Mouse (Mus musculus) erythroblast, embryonic 14.5 days (primary cell): Measurements from ENCODE around the gene Rnf20.

Source experiments
- GATA1 ChIP-seq: IDR thresholded peaks from 2 replicates; pipeline ENCODE4 v1.6.1; 2012; ENCODE audit warnings: low read length, inconsistent platforms, mixed read lengths
- TAL1 ChIP-seq: IDR thresholded peaks from 3 replicates; pipeline ENCODE4 v1.6.1; 2012; ENCODE audit warnings: low read length, inconsistent platforms, mixed read lengths

- TF ChIP-seq GATA1 (peak; percentile 30; the same call in 1 of the 2 replicates), TAL1 (peak; percentile 39; the same call in 1 of the 3 replicates)
Measured at GRCm38 (mm10) chr4:49639913-49640312, 8.1 kb downstream of the Rnf20 start.
